Mouse (Mus musculus): ENCODE data around the gene Ccser1. TPM values are rescaled to one million over a fixed set of nuclear protein-coding genes. Genes with fewer than 3 reads are reported as not detected.

Gene Ccser1
- polyA plus RNA-seq, 3 experiments from 2014 or later: not detected

- ATAC-seq: no peak
Observed at GRCm38 (mm10) chr6:61471371-61472152, 291.4 kb downstream of the Ccser1 start.

- ATAC-seq: no peak
Observed at GRCm38 (mm10) chr6:61485336-61485735, 305.2 kb downstream of the Ccser1 start.

- no peak for ATAC-seq
Observed at GRCm38 (mm10) chr6:61491979-61492821, 312.1 kb downstream of the Ccser1 start.

DNA sequence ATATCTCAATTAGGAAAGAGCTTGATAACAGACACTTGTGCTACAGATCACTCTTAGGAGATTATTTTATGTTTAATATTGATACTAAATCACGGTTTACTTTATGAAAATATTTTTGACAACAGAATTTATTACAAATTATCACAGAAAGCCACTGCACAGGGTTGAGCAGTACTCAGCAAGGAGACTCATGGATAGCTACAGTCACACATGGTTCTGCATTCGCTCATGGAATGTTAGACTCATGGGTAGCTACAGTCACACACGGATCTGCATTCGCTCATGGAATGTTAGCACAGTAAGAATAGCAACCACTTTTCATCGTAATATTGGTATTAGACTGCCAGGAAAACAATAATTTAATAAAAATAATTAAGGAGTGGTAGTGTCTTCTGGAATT, 313.3 kb downstream of the Ccser1 start:
- ATAC-seq: no peak

- no peak for ATAC-seq
Observed at GRCm38 (mm10) chr6:61515310-61515709, 335.2 kb downstream of the Ccser1 start.

DNA sequence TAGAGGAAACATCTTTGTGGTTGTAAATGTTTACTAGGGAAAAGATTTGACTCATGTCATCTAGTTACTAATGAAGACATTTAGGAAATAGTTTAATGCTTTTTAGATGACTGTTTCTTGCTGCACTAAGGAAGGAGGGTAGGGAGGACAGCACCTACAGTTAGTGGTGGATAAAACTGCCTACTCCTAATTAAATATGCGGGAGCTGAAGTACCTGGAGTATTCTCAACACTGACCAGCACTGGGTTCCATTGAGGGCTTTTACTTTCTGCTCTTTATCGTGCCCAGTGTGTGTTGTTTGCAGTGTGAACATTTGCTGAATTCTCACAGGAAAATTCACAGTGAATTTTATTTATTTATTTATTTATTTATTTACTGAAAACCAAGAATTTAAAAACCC, 341.5 kb downstream of the Ccser1 start:
- ATAC-seq: no peak

- no peak for ATAC-seq
Observed at GRCm38 (mm10) chr6:61522108-61522507, 342.0 kb downstream of the Ccser1 start.

DNA sequence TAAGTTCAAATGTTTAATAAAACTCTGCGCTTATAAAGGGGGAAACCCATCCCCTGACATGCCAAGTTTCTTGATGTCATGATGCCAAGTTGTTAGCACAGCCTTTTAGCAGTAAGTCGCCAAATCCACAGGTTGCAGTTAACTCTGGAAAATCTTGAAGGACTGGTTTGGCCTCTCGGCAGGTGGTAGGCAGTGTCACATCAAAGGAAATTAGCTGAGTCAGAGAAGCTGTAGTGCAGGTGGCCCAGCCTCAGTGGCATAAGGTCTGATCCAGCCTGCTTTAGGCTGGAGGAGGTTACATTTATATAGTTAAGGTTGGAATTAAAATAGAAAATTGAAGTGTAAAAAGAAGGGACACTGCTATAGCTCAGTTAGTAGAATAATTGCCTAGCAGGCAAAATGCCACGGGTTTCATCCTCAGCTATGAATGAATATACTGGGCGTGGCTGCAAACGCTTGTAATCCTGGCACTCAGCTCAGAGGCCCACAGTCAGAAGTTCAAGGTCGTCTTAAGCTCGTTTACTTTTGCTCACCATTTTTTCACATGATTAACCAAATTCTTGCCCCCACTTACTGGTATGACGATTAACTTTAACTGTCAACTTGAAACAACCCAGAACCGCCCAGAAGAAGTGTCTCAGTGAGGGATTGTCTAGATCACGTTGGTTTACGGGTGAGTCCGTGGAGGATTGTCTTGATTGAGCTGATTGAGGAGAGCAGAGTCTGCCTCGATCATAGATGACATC, 343.8 kb downstream of the Ccser1 start:
- ATAC-seq: no peak

GRCm38 (mm10) chr6:61540732-61541131, 360.6 kb downstream of the Ccser1 start:
- ATAC-seq: no peak

DNA sequence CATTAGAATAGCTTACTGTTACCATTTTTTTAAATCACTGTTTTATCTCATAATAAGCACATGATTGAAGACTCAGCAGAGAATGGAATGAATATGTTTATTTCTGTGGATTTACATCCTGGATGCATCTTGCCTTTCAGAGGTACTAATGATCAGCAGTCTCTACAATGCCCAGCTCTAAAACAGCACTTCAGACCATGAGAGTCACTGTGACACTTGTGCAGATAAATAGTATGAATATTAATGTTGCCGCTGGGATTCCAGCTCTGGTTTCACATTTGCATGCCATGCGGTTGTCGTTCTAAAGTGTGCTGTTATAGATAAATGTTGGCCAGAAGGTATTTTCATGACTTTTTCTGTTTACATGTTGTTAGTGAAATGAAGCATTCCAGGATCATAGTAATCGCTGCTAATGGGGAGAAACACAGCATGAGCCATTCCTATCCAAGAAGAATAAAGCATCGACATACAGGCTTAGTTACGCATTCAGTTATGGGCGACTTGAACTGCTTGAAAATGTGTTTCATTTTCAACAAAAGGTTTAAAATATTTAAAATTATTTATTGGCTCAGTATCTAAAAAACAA, 363.4 kb downstream of the Ccser1 start:
- no peak for ATAC-seq

DNA sequence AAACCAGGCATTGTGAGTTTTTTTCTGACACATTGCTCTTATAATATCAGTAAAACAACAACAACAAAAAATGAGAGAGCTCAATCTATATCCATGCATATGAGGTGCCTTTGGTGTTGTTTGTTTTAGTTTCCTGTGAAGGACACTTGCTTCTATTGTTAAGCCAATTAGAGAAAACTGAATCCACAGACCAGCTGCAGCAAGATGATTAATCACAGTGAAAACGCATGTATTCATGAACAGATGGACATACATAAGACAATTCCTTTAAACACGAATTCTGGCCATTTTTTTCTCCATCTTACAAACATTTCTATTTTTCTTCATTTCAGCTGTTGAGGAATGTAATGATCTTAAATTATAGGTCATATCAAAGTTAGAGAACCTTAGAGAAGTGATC, 387.4 kb downstream of the Ccser1 start:
- ATAC-seq: no peak

DNA sequence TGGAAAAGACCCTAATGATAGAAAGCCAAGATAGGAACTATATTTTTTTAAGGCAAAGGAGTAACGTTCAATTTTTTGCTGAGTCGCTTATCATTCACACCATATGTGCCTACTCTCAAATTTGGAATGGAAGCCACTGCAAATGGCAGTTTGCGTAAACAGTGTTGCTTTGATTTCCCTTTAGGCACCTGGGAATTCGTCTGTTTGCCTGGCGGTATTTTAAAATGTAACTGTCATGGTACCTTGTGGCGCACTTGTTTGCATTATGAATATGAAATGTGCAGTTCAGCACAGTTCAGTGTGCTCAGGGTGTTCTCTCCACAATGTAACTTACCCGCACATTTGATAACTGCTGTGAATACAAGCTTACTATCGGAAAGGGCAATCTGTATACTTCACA, 387.8 kb downstream of the Ccser1 start:
- ATAC-seq: no peak

- no peak for ATAC-seq
Observed at GRCm38 (mm10) chr6:61581696-61582095, 401.6 kb downstream of the Ccser1 start.

GRCm38 (mm10) chr6:61588999-61589398, 408.9 kb downstream of the Ccser1 start:
- ATAC-seq: no peak

DNA sequence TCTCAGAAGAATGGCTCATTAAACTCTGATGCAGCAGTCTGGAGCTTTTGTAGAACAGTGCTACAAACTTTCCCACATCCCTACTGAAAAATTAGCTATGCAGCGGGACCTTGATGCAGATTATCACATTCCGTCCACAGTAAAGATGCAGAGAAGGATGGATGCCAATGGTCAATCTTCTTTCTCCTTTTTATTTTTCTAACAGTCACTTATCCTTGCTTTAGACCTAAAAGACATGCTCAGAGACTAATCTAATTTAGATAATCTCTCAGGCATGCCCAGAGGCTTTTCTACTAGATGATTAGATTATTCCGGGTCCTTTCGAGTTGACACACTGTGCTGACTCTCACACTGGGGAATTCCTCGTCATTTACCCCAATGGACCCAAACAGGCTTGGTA, 421.8 kb downstream of the Ccser1 start:
- no peak for ATAC-seq

DNA sequence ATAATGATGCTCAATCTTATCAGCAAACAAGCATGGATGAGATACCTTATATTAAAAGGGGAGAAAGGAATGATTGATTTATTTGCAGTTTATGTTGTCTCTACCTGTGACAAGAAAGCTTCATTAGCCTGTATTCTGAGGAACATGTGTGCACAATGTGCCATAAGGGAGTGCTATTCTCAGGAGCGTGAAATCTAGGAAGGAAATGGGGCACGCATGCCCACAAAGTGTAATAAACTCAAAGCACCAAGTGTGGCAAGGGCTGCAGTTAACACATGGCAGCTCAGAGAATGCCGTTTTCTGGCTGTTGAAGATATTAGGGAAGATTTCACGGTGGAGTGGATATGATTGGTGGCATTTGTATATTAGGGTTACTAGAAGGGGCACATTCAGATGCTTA, 434.8 kb downstream of the Ccser1 start:
- no peak for ATAC-seq

- ATAC-seq: no peak
Observed at GRCm38 (mm10) chr6:61621707-61622106, 441.6 kb downstream of the Ccser1 start.

DNA sequence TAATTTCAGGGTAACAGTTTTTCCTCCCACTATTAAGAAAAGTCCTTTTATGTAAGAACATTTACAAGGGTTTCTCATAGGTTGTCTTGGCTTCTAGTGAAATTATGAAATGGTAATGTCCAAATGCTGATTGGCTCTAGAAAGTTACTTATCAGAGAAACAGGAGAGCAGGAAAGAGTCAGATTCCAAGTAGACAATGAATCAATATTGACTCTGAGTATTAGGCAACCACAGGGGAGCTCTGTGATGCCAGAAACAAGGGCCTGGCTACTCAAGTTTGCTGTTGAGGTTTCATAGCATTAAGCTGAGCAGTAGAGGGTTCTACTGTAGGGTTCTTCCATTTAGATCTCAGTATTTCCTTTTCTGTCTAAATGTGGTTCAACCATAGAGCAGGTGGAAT, 481.3 kb downstream of the Ccser1 start:
- ATAC-seq: no peak

DNA sequence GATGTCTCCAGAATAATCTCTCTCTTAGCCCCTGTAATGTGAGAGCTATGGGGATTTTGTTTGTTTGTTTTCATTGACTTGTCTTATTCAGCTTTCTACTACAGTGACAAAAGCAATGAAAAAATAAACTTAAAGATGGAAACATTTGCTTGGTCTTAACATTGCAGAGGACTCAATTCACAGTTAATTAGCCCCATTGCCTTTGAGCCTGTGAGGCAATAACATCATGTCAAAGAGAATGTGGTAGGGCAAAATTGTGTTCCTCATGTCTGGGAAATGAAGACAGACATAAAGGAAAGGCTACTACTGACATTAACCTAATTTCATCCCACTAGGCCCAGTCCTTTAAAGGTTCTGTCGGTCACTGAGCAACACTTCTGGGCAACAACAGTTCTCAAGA, 484.4 kb downstream of the Ccser1 start:
- no peak for ATAC-seq

DNA sequence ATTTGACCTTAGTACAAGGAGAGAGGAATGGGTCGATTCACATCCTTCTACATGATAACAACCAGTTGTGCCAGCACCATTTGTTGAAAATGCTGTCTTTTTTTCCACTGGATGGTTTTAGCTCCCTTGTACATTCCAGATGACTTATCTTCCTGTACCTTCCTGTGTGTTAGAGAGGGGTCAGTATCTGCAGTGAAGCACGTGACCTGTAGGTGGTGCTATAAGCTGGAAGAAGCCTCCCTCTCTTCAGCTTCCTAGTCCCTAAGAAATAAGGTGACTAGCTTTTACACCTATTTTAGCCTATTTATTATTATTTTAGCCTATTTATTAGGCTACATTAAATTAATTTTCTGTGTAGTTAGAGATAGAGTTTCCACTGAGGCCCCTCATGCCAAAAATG, 506.9 kb downstream of the Ccser1 start:
- ATAC-seq: no peak

DNA sequence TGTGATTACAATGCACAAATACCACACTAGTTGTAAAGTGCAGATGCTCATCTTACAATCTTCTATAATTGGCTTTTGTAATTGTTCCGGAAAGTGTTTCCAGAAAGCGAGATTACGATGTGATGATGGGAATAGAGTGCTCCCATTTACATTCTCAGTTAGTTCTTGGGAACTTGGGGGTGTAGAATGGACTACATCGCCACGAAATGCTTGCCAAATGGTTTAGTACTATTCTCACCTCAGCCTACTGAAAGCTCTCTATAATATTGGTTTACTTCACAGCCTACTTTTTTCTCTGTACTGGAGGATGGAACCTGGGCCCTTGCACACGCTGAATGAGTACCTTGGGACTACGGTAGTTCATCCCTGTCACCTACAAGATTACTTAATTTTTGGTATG, 522.9 kb downstream of the Ccser1 start:
- no peak for ATAC-seq

DNA sequence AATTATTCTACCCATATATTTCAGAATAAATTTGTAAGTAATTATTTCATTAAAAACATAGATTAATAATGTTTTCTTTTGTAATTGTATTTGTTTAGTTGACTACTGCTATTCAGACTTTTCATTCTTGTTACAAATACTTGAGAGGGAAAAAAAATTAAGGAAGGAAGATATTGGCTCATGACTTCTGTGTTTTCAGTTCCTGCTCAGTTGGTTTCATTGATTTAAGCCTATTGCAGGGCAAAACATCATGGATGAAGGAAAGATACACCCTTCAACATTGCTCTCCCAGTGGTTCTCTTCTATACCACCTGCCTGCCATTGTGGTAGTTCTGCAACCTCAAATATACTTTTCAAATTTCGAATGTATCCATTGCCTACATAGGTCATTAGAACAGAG, 541.1 kb downstream of the Ccser1 start:
- no peak for ATAC-seq

DNA sequence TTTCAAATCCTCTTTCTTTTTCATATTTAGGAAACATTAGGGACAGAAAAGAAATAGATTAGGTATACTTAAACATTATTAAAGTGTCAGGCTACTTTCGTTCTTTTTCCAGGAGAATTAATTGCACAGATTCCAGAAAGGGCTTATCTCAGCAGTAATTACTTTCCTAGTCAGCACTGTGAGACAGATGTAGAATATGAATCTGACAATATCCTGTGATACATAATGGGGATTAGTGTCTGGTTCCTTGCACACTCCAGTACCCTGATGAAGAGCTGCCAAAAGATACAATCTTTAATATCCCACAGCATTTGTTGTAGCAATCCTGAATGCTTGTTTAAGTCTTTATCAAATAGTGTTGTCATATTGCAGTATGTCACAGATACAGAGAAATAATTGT, 548.9 kb downstream of the Ccser1 start:
- ATAC-seq: no peak

Measured in inflammation-experienced regulatory T-cells, adult 6 months (primary cell).